Mouse (Mus musculus): ENCODE data around the gene Cfap43.
A peak's percentile ranks its signal among the peaks of the same experiment; 100 is the strongest.

Cfap43 gene

DNA sequence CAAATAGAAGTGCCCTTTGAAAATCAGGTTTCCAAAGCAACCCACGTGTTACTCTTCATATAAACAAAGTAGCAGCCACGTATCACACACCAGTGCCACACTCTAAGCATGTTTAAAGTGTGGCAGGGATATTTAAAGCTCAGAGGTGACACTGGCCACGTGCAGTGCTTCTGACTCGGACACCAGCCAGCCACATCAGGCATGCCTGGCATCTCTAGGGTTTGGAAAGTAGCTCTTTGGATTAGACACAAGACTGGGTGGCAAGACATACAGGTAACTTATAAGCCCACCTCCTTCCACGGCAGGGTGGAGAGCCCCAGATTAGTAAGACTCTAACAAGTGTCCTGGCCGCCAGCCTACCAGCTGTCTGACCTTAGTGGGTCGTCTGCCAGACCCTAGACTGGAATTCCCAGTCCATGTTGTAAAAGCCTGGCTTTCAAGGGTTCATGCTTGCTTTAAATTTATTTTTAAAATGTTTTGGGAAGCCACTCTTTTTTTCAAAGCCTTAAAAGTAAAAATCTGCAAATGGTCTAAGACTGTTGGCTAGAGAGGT, 33.8 kb downstream of the Cfap43 start:
- peak in 1 of 2 experiments; percentile 60 for DNase-seq (ENCODE audit: low spot score in 2 of 2)

- no peak for DNase-seq (ENCODE audit: low spot score in 2 of 2)
These were observed 34.6 kb downstream of the Cfap43 start for GRCm38 (mm10) chr19:47884296-47885085.

- no peak for DNase-seq (ENCODE audit: low spot score in 2 of 2)
These were observed 36.2 kb downstream of the Cfap43 start for GRCm38 (mm10) chr19:47882882-47883254.

GRCm38 (mm10) chr19:47882151-47882881, 36.8 kb downstream of the Cfap43 start:
- peak in 1 of 2 experiments; percentile 76 for DNase-seq (ENCODE audit: low spot score in 2 of 2)

DNA sequence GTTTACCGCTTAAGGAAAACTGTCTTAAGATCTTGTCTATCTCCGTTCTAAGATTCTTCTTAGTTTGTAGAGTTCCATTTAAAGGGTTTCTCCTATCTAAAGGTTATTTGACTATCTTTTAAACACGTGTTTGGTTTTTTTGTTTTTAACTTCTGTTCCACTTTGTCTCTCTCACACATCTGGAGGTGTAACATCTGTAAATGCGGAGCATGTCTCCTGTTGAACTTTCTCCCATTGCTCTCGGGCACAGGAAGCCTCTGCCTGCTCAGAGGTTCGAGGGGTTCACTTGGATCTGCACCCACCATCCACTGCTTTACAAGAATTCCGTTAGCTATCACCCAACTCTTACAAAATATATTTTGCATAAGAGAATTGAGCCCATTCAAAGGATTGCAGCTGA, 37.5 kb downstream of the Cfap43 start:
- no peak for DNase-seq (ENCODE audit: low spot score in 2 of 2)

DNA sequence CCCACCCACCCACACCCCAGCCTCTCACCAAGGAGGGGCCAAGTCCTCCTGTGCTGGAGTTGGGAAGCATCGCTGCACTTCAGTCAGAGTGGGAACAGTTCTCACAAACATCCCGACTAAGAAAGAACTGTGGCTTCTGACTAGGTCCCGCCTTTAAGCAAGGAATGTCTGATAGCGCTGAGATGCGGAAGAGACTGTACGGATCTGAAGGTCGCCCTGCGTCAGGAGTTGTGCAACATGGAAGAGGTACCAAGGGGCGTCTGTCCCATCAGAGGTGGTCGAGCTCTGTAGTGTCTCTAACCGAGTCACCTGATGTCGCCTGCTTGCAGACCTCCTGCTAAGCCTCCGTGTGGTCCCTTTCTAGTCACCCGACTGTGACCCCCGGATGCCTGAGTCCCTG, 42.8 kb downstream of the Cfap43 start:
- DNase-seq (ENCODE audit: low spot score in 2 of 2): no peak

- DNase-seq (ENCODE audit: low spot score in 2 of 2): no peak
These were observed 47.6 kb downstream of the Cfap43 start for GRCm38 (mm10) chr19:47871515-47871914.

DNA sequence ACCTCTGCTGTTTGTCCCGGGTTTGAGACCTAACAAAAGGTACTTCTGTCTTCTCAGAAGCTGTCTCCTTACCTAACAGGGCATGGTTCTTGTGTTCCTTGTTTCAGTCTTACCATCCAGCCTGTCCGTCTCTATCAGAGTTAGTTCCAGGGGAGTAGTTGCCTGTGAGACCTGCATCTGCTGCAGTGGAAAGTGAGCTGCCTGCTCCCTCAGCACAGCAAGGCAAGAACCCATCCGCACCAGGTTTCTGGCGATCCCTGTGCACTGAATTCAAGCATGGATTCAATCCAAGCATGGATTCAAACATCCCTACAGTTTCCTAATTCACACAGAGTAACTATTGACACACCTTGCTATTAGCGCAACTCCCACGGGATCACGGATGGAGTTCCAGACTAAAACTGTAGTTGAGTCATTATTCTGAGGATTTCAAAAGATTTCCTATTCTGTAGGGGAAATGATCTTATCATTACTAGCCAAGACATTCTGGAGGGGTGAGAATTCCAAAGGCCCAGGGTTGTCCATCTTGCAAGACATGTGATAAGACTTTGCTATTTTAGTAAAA, 48.9 kb downstream of the Cfap43 start:
- DNase-seq (ENCODE audit: low spot score in 2 of 2): no peak

GRCm38 (mm10) chr19:47869516-47869915, 49.6 kb downstream of the Cfap43 start:
- DNase-seq (ENCODE audit: low spot score in 2 of 2): no peak

- no peak for DNase-seq (ENCODE audit: low spot score in 2 of 2)
These were observed 50.1 kb downstream of the Cfap43 start for GRCm38 (mm10) chr19:47868951-47869350.

DNA sequence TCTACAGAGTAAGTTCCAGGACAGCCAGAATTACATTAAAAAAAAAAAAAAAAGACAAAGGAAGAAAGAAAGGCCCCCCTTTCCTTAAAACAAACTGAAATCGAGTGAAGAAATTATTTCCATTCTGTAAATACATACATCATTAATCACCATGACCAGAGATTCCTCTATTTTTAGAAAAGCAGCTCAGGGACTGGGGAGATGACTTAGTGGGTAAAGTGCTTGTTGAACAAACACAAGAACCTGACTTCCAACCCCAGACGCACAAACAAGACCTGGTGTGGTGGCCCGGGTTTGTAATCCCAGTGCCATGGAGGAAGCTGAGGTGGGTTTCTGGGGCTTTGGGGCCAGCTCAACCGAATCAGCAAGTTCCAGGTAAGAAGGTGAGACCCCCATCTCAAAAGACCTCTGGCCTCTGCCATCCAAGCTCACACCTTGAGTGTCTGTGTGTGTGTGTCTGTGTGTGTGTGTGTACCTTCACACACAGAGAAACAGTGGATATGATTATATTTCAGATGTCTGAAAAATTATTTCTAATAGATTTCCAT, 51.4 kb downstream of the Cfap43 start:
- DNase-seq (ENCODE audit: low spot score in 2 of 2): no peak

GRCm38 (mm10) chr19:47865353-47865947, 53.6 kb downstream of the Cfap43 start, which contains the start of gene Gsto2:
Gene Gsto2, plus strand, starts transcription at chr19:47865534.
- DNase-seq (ENCODE audit: low spot score in 2 of 2): peak; percentile 93 to 94

DNA sequence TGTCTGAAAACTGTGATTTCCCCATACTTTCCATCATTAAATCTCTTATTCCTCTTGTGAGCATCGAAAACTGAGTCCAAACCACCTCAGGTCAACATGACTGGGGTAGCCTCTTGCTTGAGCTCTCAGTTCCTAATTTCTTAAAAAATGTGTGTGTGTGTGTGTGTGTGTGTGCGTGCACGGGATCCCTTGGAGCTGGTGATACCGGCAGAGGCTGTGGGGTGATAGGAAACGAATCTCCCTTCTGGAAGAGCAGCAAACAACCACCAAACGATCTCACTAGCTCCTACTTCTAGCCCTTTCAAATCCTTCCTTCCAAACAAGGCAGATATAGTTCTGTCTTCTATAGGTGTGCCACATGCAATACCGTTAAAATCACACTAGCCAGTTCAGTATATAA, 54.4 kb downstream of the Cfap43 start:
- DNase-seq (ENCODE audit: low spot score in 2 of 2): no peak

GRCm38 (mm10) chr19:47864051-47864450, 55.0 kb downstream of the Cfap43 start:
- DNase-seq (ENCODE audit: low spot score in 2 of 2): no peak

- DNase-seq (ENCODE audit: low spot score in 2 of 2): no peak
These were observed 56.5 kb downstream of the Cfap43 start for GRCm38 (mm10) chr19:47862581-47862980.

DNA sequence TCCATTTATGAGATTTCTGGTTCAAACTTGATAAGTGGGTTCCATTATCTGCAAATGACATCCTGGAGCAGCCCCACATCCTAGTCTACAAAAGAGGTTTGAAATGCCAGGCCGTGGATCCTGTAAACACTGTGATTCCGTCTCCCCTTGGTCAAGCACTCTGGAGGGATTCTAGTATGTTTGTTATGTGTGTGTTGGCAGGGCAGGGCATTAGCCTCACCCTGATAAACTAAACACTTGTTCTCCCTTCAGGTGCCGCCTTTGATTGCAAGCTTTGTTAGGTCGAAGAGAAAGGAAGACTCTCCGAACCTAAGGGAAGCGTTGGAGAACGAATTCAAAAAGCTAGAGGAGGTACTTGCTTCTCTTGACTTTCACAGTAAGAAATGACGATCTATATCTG, 59.9 kb downstream of the Cfap43 start:
- DNase-seq (ENCODE audit: low spot score in 2 of 2): no peak

DNA sequence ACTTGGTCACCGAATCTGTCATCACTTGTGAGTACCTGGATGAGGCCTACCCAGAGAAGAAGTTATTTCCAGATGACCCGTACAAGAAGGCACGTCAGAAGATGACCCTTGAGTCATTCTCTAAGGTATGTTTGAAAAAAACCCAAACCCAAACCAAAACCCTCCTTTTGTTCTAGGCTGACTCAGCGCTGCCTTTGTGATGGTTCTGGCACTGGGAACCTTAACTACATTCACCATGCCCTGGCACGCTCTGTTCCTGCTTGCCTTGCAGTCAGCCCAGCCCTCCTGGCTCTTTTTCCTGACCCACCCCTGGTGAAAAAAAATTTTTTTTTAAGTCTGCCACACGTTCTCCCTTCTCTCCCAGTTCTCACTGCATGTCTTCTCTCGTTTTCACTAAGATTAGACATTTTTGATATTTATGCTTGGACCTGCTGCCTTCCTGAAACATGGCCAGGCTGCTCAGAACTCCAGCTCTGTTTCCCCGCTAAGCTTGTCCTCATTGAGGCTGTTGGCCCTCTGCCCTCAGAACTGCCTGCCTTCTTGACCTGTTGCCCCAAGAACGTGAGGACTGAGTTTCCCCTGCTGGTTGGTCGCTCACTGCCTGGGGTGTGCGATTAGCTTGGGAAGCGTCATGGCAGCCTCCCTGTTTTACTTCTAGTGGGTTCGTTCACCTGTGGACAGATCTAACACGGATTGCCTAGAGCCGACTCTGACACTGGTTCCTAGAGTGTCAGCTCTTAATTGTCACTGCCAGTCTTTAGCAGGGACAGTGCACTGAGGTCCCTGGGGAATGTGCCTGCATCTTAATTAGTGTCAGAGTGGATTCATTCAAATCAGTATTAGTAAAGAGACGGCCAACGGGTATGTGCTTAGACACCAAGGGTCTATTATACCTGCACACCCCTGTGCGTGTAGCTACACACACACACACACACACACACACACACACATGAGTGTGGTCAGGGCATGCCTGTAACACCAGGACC, 60.8 kb downstream of the Cfap43 start:
- DNase-seq (ENCODE audit: low spot score in 2 of 2): no peak

- DNase-seq (ENCODE audit: low spot score in 2 of 2): peak; percentile 88 to 90
These were observed 64.0 kb downstream of the Cfap43 start, which contains the start of gene Gsto1 for GRCm38 (mm10) chr19:47854796-47855783. Gene Gsto1, plus strand, starts transcription at chr19:47854970.
